In the genomic region with DNA sequence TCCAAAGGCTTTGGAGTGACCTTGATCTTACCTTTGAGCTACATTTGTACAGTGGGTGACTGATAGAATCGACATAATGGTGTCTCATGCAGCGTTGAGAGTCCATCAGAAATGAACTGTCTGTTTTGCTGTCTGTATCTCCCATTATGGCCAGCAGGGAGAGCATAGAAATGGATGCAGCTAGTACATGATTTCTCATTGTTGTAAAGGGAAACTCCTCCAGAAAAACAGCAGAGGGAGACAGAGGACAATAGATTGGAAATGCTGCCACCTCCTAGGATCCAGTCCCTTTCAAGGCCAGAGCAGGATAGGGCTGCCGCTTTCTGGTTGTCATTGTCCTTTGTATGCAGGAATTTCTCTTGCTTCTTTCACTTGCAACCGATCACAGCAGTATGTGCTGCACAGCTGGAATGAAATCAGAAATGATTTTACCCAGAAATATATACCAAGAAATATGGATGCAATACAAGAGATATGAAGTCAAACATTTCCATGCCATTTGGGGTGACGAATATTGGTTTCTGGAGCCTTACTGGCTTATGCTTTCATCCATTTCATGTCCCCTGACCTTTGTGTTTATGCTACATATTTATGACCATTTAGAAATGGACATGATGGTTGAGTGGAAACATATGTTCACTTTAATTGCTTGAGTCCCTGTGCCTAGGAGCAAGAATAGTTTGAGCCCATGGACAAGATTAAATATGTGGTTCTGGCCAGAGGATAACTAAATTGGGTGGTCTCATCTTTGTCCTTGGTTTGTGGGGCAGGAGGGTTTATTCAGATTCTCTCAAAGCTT, we compare ENCODE assay signal across 8 mouse cellular contexts. TPM values are rescaled to one million over a fixed set of nuclear protein-coding genes. Genes with fewer than 3 reads are reported as not detected.
A peak's percentile ranks its signal among the peaks of the same experiment; 100 is the strongest.
DNase-seq lines count a peak whose midpoint lies in the region; ATAC-seq and TF ChIP-seq lines count a peak whose summit lies in the region.

No protein-coding gene starts in this region.

- no peak overlapping the region for H3K9ac ChIP-seq in CH12.LX (ENCODE audit: insufficient read depth, low read depth)
- H3K9ac ChIP-seq in heart, postnatal 0 days (replicated peaks; ENCODE audit: low read depth, low read length), result no peak overlapping the region
- H3K9ac ChIP-seq in neural tube, embryonic 14.5 days (replicated peaks; ENCODE audit: low read depth, low read length), result no peak overlapping the region

- H3K27ac ChIP-seq in CH12.LX (ENCODE audit: insufficient read depth, low read depth), result no peak overlapping the region
- H3K27ac ChIP-seq in heart, postnatal 0 days (ENCODE audit: low read depth), result no peak overlapping the region
- H3K27ac ChIP-seq in neural tube, embryonic 14.5 days (ENCODE audit: low read depth, low read length), result 0 out of 2 replicates have a peak overlapping the region, but pooled peaks have one; percentile 16

- dilution Hi-C loops in CH12.LX (cut with MboI; ENCODE audit: extremely low pct_ligation_motif_present, extremely low pct_unique_long_range_greater_than_20kb, low sequenced_read_pairs), result no loop called here

- no peak for TF ChIP-seq EP300 in CH12.LX (IDR thresholded peaks at IDR 0.05; ENCODE audit: low read length)
- no peak for TF ChIP-seq EP300 in heart, postnatal 0 days (IDR thresholded peaks at IDR 0.05; ENCODE audit: low read depth)

- TF ChIP-seq CTCF in CH12.LX (conservative IDR thresholded peaks at IDR 0.05 in 1 of 2, IDR thresholded peaks at IDR 0.05 in 1 of 2; ENCODE audit: low read depth in 2 of 2, low read length in 2 of 2), result peak; percentile 22 to 65; a peak in 3 of 4 replicates
- peak; percentile 89 for TF ChIP-seq CTCF in heart, postnatal 0 days (IDR thresholded peaks at IDR 0.05; ENCODE audit: low read depth)

- no peaks in the 10 kb centered on the region for H3K27me3 ChIP-seq in CH12.LX (replicated peaks)
- H3K27me3 ChIP-seq in heart, postnatal 0 days (ENCODE audit: control insufficient read depth, insufficient read depth, low read length), result no peaks in the 10 kb centered on the region
- no peaks in the 10 kb centered on the region for H3K27me3 ChIP-seq in neural tube, embryonic 14.5 days (ENCODE audit: control insufficient read depth, insufficient read depth, low read length)

- H3K4me3 ChIP-seq in CH12.LX (replicated peaks in 1 of 3; ENCODE audit: low read depth in 2 of 3, low read length in 2 of 3, poor library complexity in 1 of 3), result no peak overlapping the region
- H3K4me3 ChIP-seq in heart, postnatal 0 days (ENCODE audit: low read depth, low read length), result no peak overlapping the region
- no peak overlapping the region for H3K4me3 ChIP-seq in neural tube, embryonic 14.5 days (ENCODE audit: low read depth, low read length)

- no peaks in the 10 kb centered on the region for H3K79me2 ChIP-seq in CH12.LX (replicated peaks; ENCODE audit: control insufficient read depth, extremely low read depth, insufficient read depth, poor library complexity, severe bottlenecking)

- TF ChIP-seq POLR2A in CH12.LX (IDR thresholded peaks at IDR 0.05; ENCODE audit: low read depth, low read length), result no peak

- no peaks in the 10 kb centered on the region for H3K4me1 ChIP-seq in CH12.LX (ENCODE audit: control insufficient read depth in 1 of 2, insufficient read depth in 2 of 2)
- H3K4me1 ChIP-seq in heart, postnatal 0 days (ENCODE audit: control insufficient read depth, insufficient read depth), result no peaks in the 10 kb centered on the region
- H3K4me1 ChIP-seq in neural tube, embryonic 14.5 days (ENCODE audit: control insufficient read depth, insufficient read depth, low read length), result no peaks in the 10 kb centered on the region

- no peak overlapping the region for H3K4me2 ChIP-seq in CH12.LX (ENCODE audit: insufficient read depth, low read depth, poor library complexity, severe bottlenecking)
- H3K4me2 ChIP-seq in heart, postnatal 0 days (ENCODE audit: low read depth, low read length), result no peak overlapping the region
- no peak overlapping the region for H3K4me2 ChIP-seq in neural tube, embryonic 14.5 days (ENCODE audit: low read depth, low read length)

- peak; percentile 11 for DNase-seq in adrenal gland, adult 8-10 months
- no peak for DNase-seq in adrenal gland, postnatal 25 days
- peak; percentile 45 for DNase-seq in CH12.LX (ENCODE audit: extremely low read depth)
- peak; percentile 55 to 69 for DNase-seq in cerebellum, postnatal 10 days
- DNase-seq in heart, postnatal 0 days (ENCODE audit: low spot score), result peak; percentile 49
- DNase-seq in kidney, postnatal 25 days, result peak; percentile 2 to 33
- no peak for DNase-seq in thymus, postnatal 4 days

- in situ Hi-C loops in CH12.LX (cut with MboI; ENCODE audit: low pct_ligation_motif_present, low pct_unique_long_range_greater_than_20kb, low sequenced_read_pairs), result no loop called here

- peak; percentile 57; the same call in 1 of the 2 replicates for ATAC-seq in heart, postnatal 0 days (ENCODE audit: insufficient read depth, low read depth)
- peak; percentile 98 for ATAC-seq in neural tube, embryonic 14.5 days (ENCODE audit: low read depth)

- WGBS in heart, postnatal 0 days, result 31% methylated on average over 5 of the region's 5 CpGs
- WGBS in neural tube, embryonic 14.5 days, result 35% methylated on average over 5 of the region's 5 CpGs

- no peaks in the 10 kb centered on the region for H3K9me3 ChIP-seq in CH12.LX (replicated peaks; ENCODE audit: low read length)
- H3K9me3 ChIP-seq in heart, postnatal 0 days (replicated peaks; ENCODE audit: control insufficient read depth, low read length), result no peaks in the 10 kb centered on the region
- no peaks in the 10 kb centered on the region for H3K9me3 ChIP-seq in neural tube, embryonic 14.5 days (ENCODE audit: control insufficient read depth, low read length)

- TF ChIP-seq RAD21 in CH12.LX (IDR thresholded peaks at IDR 0.05; ENCODE audit: low read depth, low read length), result peak; percentile 56

- H3K36me3 ChIP-seq in CH12.LX (replicated peaks in 1 of 2; ENCODE audit: control insufficient read depth in 1 of 2, insufficient read depth in 1 of 2, low read length in 1 of 2), result no peaks in the 10 kb centered on the region
- no peaks in the 10 kb centered on the region for H3K36me3 ChIP-seq in heart, postnatal 0 days (replicated peaks; ENCODE audit: control insufficient read depth, insufficient read depth, low read length)
- H3K36me3 ChIP-seq in neural tube, embryonic 14.5 days (ENCODE audit: control insufficient read depth, insufficient read depth, low read length), result no peaks in the 10 kb centered on the region

TF ChIP-seq in CH12.LX, 34 proteins besides CTCF, POLR2A, EP300 and RAD21:
- TF ChIP-seq SMC3 (IDR thresholded peaks at IDR 0.05; ENCODE audit: low read depth, low read length) (peak; percentile 38), ELF1 (IDR thresholded peaks at IDR 0.05; ENCODE audit: low read depth, low read length) (no peak)

RNA-seq across cellular contexts. Expression of gene Ndp, which starts 17.0 kb away (rescaled TPM):
- total RNA-seq in adrenal gland, adult 8-10 months (2022), result under 1 TPM in 3 of 4 experiments, not detected in 1; 0.13 to 0.20 (median 0.14) TPM
- total RNA-seq in adrenal gland, postnatal 25 days (2021), result not detected in 2 replicates
- not detected in 2 replicates for total RNA-seq in CH12.LX (2012; rRNA removed)
- not detected in 2 replicates for total RNA-seq in CH12.LX (2014; rRNA removed)
- polyA plus RNA-seq in CH12.LX (2012; ENCODE audit: insufficient read length, low read depth), result not detected in 2 replicates
- total RNA-seq in heart, postnatal 0 days (2014; rRNA removed; ENCODE audit: low replicate concordance), result not detected in 2 replicates
- polyA plus RNA-seq in heart, postnatal 0 days (2015; fragmentation: Nextera tagmentation; extraction: Ambion mirVana), result 0.46 and 0.51 TPM in 2 replicates
- 11.7 and 12.5 TPM in 2 replicates for polyA plus RNA-seq in neural tube, embryonic 14.5 days (2014; fragmentation: Nextera tagmentation; extraction: Ambion mirVana)

Comparison
In these comparisons a context has a peak if more than half of its experiments do, and no peak if none do; other contexts are left out.
1. DNase-seq: peak in adrenal gland, adult 8-10 months (single experiment), CH12.LX (single experiment), cerebellum, postnatal 10 days (2 of 2), heart, postnatal 0 days (single experiment) and kidney, postnatal 25 days (2 of 2); none in adrenal gland, postnatal 25 days (single experiment) and thymus, postnatal 4 days (single experiment).